Comparison of ENCODE assay signal across 8 mouse cellular contexts in genomic region chr19:45056364-45056763, GRCm38 (mm10). TPM values are rescaled to one million over a fixed set of nuclear protein-coding genes. Genes with fewer than 3 reads are reported as not detected.
DNase-seq lines count a peak whose midpoint lies in the region; ATAC-seq lines count a peak whose summit lies in the region.

No protein-coding gene starts in this region.

- H3K27me3 ChIP-seq in forebrain, embryonic 12.5 days: peaks cover 5% of the 10 kb centered on the region; the same call in 1 of the 2 replicates
- no peaks in the 10 kb centered on the region for H3K27me3 ChIP-seq in forebrain, embryonic 10.5 days (ENCODE audit: poor library complexity, severe bottlenecking)
- H3K27me3 ChIP-seq in hindbrain, embryonic 14.5 days (ENCODE audit: control insufficient read depth, insufficient read depth, low read length): no peaks in the 10 kb centered on the region

- H3K27ac ChIP-seq in forebrain, embryonic 12.5 days: peak overlapping the region; percentile 13; the same call in 1 of the 2 replicates
- H3K27ac ChIP-seq in forebrain, embryonic 10.5 days: no peak overlapping the region
- peak overlapping the region; percentile 96; the same call in 1 of the 2 replicates for H3K27ac ChIP-seq in hindbrain, embryonic 14.5 days

- peak overlapping the region; percentile 13; the same call in 1 of the 2 replicates for H3K4me2 ChIP-seq in forebrain, embryonic 12.5 days
- H3K4me2 ChIP-seq in hindbrain, embryonic 14.5 days (replicated peaks): no peak overlapping the region

- no peak for DNase-seq in forebrain, embryonic 10.5 days (ENCODE audit: extremely low spot score, low spot score)
- DNase-seq in 3T3-L1 (ENCODE audit: low read depth, low spot score): peak; percentile 93
- peak; percentile 73 for DNase-seq in ZHBTc4 (ENCODE audit: low read depth, low spot score)
- DNase-seq in hindbrain, embryonic 14.5 days (ENCODE audit: low spot score): peak; percentile 60
- DNase-seq in layer of hippocampus, adult 9-10 months (ENCODE audit: low spot score): no peak
- DNase-seq in right cerebral cortex, postnatal 14 days: no peak

- H3K9ac ChIP-seq in forebrain, embryonic 12.5 days: no peak overlapping the region
- H3K9ac ChIP-seq in hindbrain, embryonic 14.5 days: no peak overlapping the region; the same call in 1 of the 2 replicates

- H3K4me1 ChIP-seq in forebrain, embryonic 12.5 days: peaks cover 21% of the 10 kb centered on the region
- peaks cover 29% of the 10 kb centered on the region for H3K4me1 ChIP-seq in forebrain, embryonic 10.5 days
- peaks cover 19% of the 10 kb centered on the region for H3K4me1 ChIP-seq in hindbrain, embryonic 14.5 days (replicated peaks; ENCODE audit: control insufficient read depth, insufficient read depth, low read length)

- no peak overlapping the region for H3K4me3 ChIP-seq in forebrain, embryonic 12.5 days (replicated peaks)
- no peak overlapping the region for H3K4me3 ChIP-seq in forebrain, embryonic 10.5 days
- H3K4me3 ChIP-seq in hindbrain, embryonic 14.5 days (replicated peaks; ENCODE audit: low read length): no peak overlapping the region

- WGBS in forebrain, embryonic 12.5 days: 57% methylated on average over 4 of the region's 4 CpGs
- 46% methylated on average over 4 of the region's 4 CpGs for WGBS in forebrain, embryonic 10.5 days
- WGBS in hindbrain, embryonic 14.5 days: 35% methylated on average over 4 of the region's 4 CpGs

- H3K9me3 ChIP-seq in forebrain, embryonic 12.5 days: no peaks in the 10 kb centered on the region
- H3K9me3 ChIP-seq in forebrain, embryonic 10.5 days: no peaks in the 10 kb centered on the region
- H3K9me3 ChIP-seq in hindbrain, embryonic 14.5 days (ENCODE audit: control insufficient read depth, low read length): no peaks in the 10 kb centered on the region

- ATAC-seq in forebrain, embryonic 12.5 days (ENCODE audit: low FRiP score): no peak
- ATAC-seq in hindbrain, embryonic 14.5 days (ENCODE audit: low FRiP score): no peak
- ATAC-seq in megakaryocyte, adult 5-6 weeks (ENCODE audit: poor library complexity, severe bottlenecking): peak; percentile 45

- H3K36me3 ChIP-seq in forebrain, embryonic 12.5 days (replicated peaks): peaks cover 19% of the 10 kb centered on the region
- H3K36me3 ChIP-seq in forebrain, embryonic 10.5 days (replicated peaks): peaks cover 4% of the 10 kb centered on the region
- H3K36me3 ChIP-seq in hindbrain, embryonic 14.5 days (replicated peaks; ENCODE audit: control insufficient read depth, insufficient read depth): peaks cover 41% of the 10 kb centered on the region

RNA-seq across cellular contexts. Expression of gene Sfxn3, which starts 9.1 kb away (rescaled TPM):
- 30.3 and 30.4 TPM in 2 replicates for polyA plus RNA-seq in forebrain, embryonic 12.5 days (2016; fragmentation: Nextera tagmentation; extraction: Ambion mirVana)
- polyA plus RNA-seq in forebrain, embryonic 10.5 days (2016; fragmentation: Nextera tagmentation; extraction: Ambion mirVana): 6.3 and 6.9 TPM in 2 replicates
- 67.8 and 77.0 TPM in 2 replicates for polyA plus RNA-seq in hindbrain, embryonic 14.5 days (2014; fragmentation: Nextera tagmentation; extraction: Ambion mirVana)
- 36.9 and 40.7 TPM in 2 replicates for total RNA-seq in megakaryocyte, adult 5-6 weeks (2015)
- total RNA-seq in megakaryocyte, adult 5-6 weeks (2017): 9.4 and 10.0 TPM in 2 replicates

RNA-seq across cellular contexts. Expression of gene Pdzd7, which starts 10.8 kb away (rescaled TPM):
- 0.45 and 0.50 TPM in 2 replicates for polyA plus RNA-seq in forebrain, embryonic 12.5 days (2016; fragmentation: Nextera tagmentation; extraction: Ambion mirVana)
- polyA plus RNA-seq in forebrain, embryonic 10.5 days (2016; fragmentation: Nextera tagmentation; extraction: Ambion mirVana): 0.15 and 0.25 TPM in 2 replicates
- polyA plus RNA-seq in hindbrain, embryonic 14.5 days (2014; fragmentation: Nextera tagmentation; extraction: Ambion mirVana): 2.5 and 2.9 TPM in 2 replicates
- not detected in 2 replicates for total RNA-seq in megakaryocyte, adult 5-6 weeks (2015)
- not detected in 2 replicates for total RNA-seq in megakaryocyte, adult 5-6 weeks (2017)

RNA-seq across cellular contexts. Expression of gene Kazald1, which starts 18.7 kb away (rescaled TPM):
- polyA plus RNA-seq in forebrain, embryonic 12.5 days (2016; fragmentation: Nextera tagmentation; extraction: Ambion mirVana): 0.86 and 0.95 TPM in 2 replicates
- polyA plus RNA-seq in forebrain, embryonic 10.5 days (2016; fragmentation: Nextera tagmentation; extraction: Ambion mirVana): 0.20 and 0.63 TPM in 2 replicates
- polyA plus RNA-seq in hindbrain, embryonic 14.5 days (2014; fragmentation: Nextera tagmentation; extraction: Ambion mirVana): 2.5 and 4.9 TPM in 2 replicates
- 0.23 TPM in 1 of 2 replicates, not detected in the other for total RNA-seq in megakaryocyte, adult 5-6 weeks (2015)
- total RNA-seq in megakaryocyte, adult 5-6 weeks (2017): 0.41 TPM in 1 of 2 replicates, not detected in the other

RNA-seq across cellular contexts. Expression of gene Lzts2, which starts 42.1 kb away (rescaled TPM):
- polyA plus RNA-seq in forebrain, embryonic 12.5 days (2016; fragmentation: Nextera tagmentation; extraction: Ambion mirVana): 48.7 and 51.4 TPM in 2 replicates
- 47.9 and 52.4 TPM in 2 replicates for polyA plus RNA-seq in forebrain, embryonic 10.5 days (2016; fragmentation: Nextera tagmentation; extraction: Ambion mirVana)
- 18.8 and 20.1 TPM in 2 replicates for polyA plus RNA-seq in hindbrain, embryonic 14.5 days (2014; fragmentation: Nextera tagmentation; extraction: Ambion mirVana)
- total RNA-seq in megakaryocyte, adult 5-6 weeks (2015): 0.32 and 0.36 TPM in 2 replicates
- total RNA-seq in megakaryocyte, adult 5-6 weeks (2017): 0.37 and 0.51 TPM in 2 replicates

RNA-seq across cellular contexts. Expression of gene Mrpl43, which starts 50.1 kb away (rescaled TPM):
- polyA plus RNA-seq in forebrain, embryonic 12.5 days (2016; fragmentation: Nextera tagmentation; extraction: Ambion mirVana): 71.0 and 75.8 TPM in 2 replicates
- polyA plus RNA-seq in forebrain, embryonic 10.5 days (2016; fragmentation: Nextera tagmentation; extraction: Ambion mirVana): 71.4 and 75.0 TPM in 2 replicates
- 75.8 and 85.4 TPM in 2 replicates for polyA plus RNA-seq in hindbrain, embryonic 14.5 days (2014; fragmentation: Nextera tagmentation; extraction: Ambion mirVana)
- 35.9 and 47.9 TPM in 2 replicates for total RNA-seq in megakaryocyte, adult 5-6 weeks (2015)
- 25.3 and 29.3 TPM in 2 replicates for total RNA-seq in megakaryocyte, adult 5-6 weeks (2017)

Comparison
In these comparisons a context has a peak if more than half of its experiments do, and no peak if none do; other contexts are left out.
1. DNase-seq: peak in 3T3-L1 (single experiment), ZHBTc4 (single experiment) and hindbrain, embryonic 14.5 days (single experiment); none in forebrain, embryonic 10.5 days (single experiment), layer of hippocampus, adult 9-10 months (single experiment) and right cerebral cortex, postnatal 14 days (single experiment).